8 mouse cellular contexts compared by ENCODE assay signal in the genomic region with DNA sequence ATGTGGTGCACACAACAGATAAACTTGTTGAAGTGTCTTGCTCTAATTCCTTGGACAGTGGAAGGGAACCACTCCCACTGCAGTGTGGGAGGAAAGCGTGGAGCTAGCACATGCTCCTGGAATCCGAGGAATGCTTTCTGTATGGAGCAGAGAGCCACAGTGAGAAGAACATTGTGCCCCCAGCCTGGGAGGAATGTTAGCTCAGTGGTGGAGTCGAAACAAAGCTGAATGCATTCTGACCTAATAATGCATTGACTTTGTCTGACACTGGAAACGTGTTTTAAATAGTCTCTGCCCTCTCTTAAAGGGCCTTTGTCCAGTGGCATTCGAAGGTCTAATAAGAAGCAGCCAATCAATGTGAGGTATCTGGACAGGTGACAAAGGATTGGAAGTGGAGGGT.
DNase-seq lines count a peak whose midpoint lies in the region; ATAC-seq and TF ChIP-seq lines count a peak whose summit lies in the region.

No protein-coding gene starts in this region.

- H3K4me1 ChIP-seq in forebrain, embryonic 14.5 days (ENCODE audit: control insufficient read depth, insufficient read depth, low read length), result no peaks in the 10 kb centered on the region
- peaks cover 5% of the 10 kb centered on the region; the same call in 1 of the 2 replicates for H3K4me1 ChIP-seq in forebrain, embryonic 12.5 days
- H3K4me1 ChIP-seq in embryonic facial prominence, embryonic 10.5 days, result peaks cover 12% of the 10 kb centered on the region

- H3K27me3 ChIP-seq in forebrain, embryonic 14.5 days (replicated peaks; ENCODE audit: control insufficient read depth, insufficient read depth, low read length), result no peaks in the 10 kb centered on the region
- H3K27me3 ChIP-seq in forebrain, embryonic 12.5 days, result no peaks in the 10 kb centered on the region
- no peaks in the 10 kb centered on the region for H3K27me3 ChIP-seq in embryonic facial prominence, embryonic 10.5 days (replicated peaks; ENCODE audit: low read depth, poor library complexity, severe bottlenecking)
- no peaks in the 10 kb centered on the region for H3K27me3 ChIP-seq in myocyte (ENCODE audit: control insufficient read depth, insufficient read depth, insufficient read length)

- no peak overlapping the region for H3ac ChIP-seq in myocyte (ENCODE audit: control insufficient read depth, insufficient read length)

- DNase-seq in forebrain, embryonic 14.5 days (ENCODE audit: low spot score), result peak; percentile 15
- DNase-seq in embryonic facial prominence, embryonic 10.5 days (ENCODE audit: low spot score), result peak; percentile 36
- DNase-seq in kidney, adult 9 months, result peak; percentile 5
- no peak for DNase-seq in adrenal gland, postnatal 10 days
- no peak for DNase-seq in left cerebral cortex, postnatal 36 days (ENCODE audit: low spot score in 2 of 2)
- no peak for DNase-seq in adrenal gland, adult (ENCODE audit: inconsistent age in 2 of 2, low spot score in 1 of 2)

- no peaks in the 10 kb centered on the region for H3K36me3 ChIP-seq in forebrain, embryonic 14.5 days (ENCODE audit: control insufficient read depth, insufficient read depth, low read length)
- no peaks in the 10 kb centered on the region for H3K36me3 ChIP-seq in forebrain, embryonic 12.5 days (replicated peaks)
- no peaks in the 10 kb centered on the region for H3K36me3 ChIP-seq in embryonic facial prominence, embryonic 10.5 days (replicated peaks)
- H3K36me3 ChIP-seq in myocyte (ENCODE audit: control insufficient read depth, insufficient read depth), result no peaks in the 10 kb centered on the region

- no peak overlapping the region for H3K9ac ChIP-seq in forebrain, embryonic 14.5 days (ENCODE audit: low read length)
- H3K9ac ChIP-seq in forebrain, embryonic 12.5 days, result no peak overlapping the region

- H3K4me3 ChIP-seq in forebrain, embryonic 14.5 days (ENCODE audit: low read depth, low read length), result no peak overlapping the region
- H3K4me3 ChIP-seq in forebrain, embryonic 12.5 days (replicated peaks), result no peak overlapping the region
- H3K4me3 ChIP-seq in embryonic facial prominence, embryonic 10.5 days, result no peak overlapping the region
- no peak overlapping the region for H3K4me3 ChIP-seq in myocyte

- no peak overlapping the region for H3K4me2 ChIP-seq in forebrain, embryonic 14.5 days (ENCODE audit: low read length)
- no peak overlapping the region for H3K4me2 ChIP-seq in forebrain, embryonic 12.5 days
- H3K4me2 ChIP-seq in myocyte (ENCODE audit: low read depth), result peak overlapping the region; percentile 28

- no peaks in the 10 kb centered on the region for H3K9me3 ChIP-seq in forebrain, embryonic 14.5 days (replicated peaks; ENCODE audit: control insufficient read depth, low read length)
- no peaks in the 10 kb centered on the region for H3K9me3 ChIP-seq in forebrain, embryonic 12.5 days
- no peaks in the 10 kb centered on the region for H3K9me3 ChIP-seq in embryonic facial prominence, embryonic 10.5 days

- ATAC-seq in forebrain, embryonic 14.5 days, result no peak
- no peak for ATAC-seq in forebrain, embryonic 12.5 days (ENCODE audit: low FRiP score)

- whole genome bisulfite sequencing in forebrain, embryonic 14.5 days, result 12% methylated on average over 5 of the region's 5 CpGs
- WGBS in forebrain, embryonic 12.5 days, result 7% methylated on average over 5 of the region's 5 CpGs
- 17% methylated on average over 5 of the region's 5 CpGs for WGBS in embryonic facial prominence, embryonic 10.5 days

- TF ChIP-seq POLR2A in myocyte (IDR thresholded peaks at IDR 0.05; ENCODE audit: insufficient read length, low read depth), result no peak

- no peaks in the 10 kb centered on the region for H3K79me2 ChIP-seq in myocyte (ENCODE audit: control insufficient read depth, insufficient read depth)

- no peak overlapping the region for H3K27ac ChIP-seq in forebrain, embryonic 14.5 days (ENCODE audit: low read depth, low read length)
- no peak overlapping the region for H3K27ac ChIP-seq in forebrain, embryonic 12.5 days
- H3K27ac ChIP-seq in embryonic facial prominence, embryonic 10.5 days (replicated peaks), result 0 out of 2 replicates have a peak overlapping the region, but pooled peaks have one; percentile 3

- intact Hi-C loops in left cerebral cortex, postnatal 36 days (cut with DNase I), result no loop called here

TF ChIP-seq in myocyte, 11 proteins besides CTCF, POLR2A, EP300 and RAD21:
- no peak for TF ChIP-seq POLR2AphosphoS2 (IDR thresholded peaks at IDR 0.05; ENCODE audit: insufficient read length, low read depth)
- peak in 1 of 3 experiments; percentile 51 for TF ChIP-seq MYOG (IDR thresholded peaks at IDR 0.05; ENCODE audit: control insufficient read depth in 1 of 3, insufficient read depth in 1 of 3, insufficient read length in 2 of 3, low read depth in 2 of 3)
- TF ChIP-seq MAX (IDR thresholded peaks at IDR 0.05; ENCODE audit: low read depth), result peak; percentile 6
- TF ChIP-seq MYOD1 (IDR thresholded peaks at IDR 0.05; ENCODE audit: control insufficient read depth in 1 of 3, insufficient read length in 2 of 3, low read depth in 2 of 3), result peak in 2 of 3 experiments; percentile 29

Comparison
In these comparisons a context has a peak if more than half of its experiments do, and no peak if none do; other contexts are left out.
1. DNase-seq: peak in forebrain, embryonic 14.5 days (single experiment), embryonic facial prominence, embryonic 10.5 days (single experiment) and kidney, adult 9 months (single experiment); none in adrenal gland, postnatal 10 days (single experiment), left cerebral cortex, postnatal 36 days (0 of 2) and adrenal gland, adult (0 of 2).